Mouse (Mus musculus) forelimb bud, embryonic 11.5 days (tissue): ENCODE results near the gene Olfr1245.
"Not testable (repeated sequence)": the region's sequence is repeated elsewhere in the genome, so short reads cannot be mapped to it uniquely, and the experiment has no call there.

Experiments used
- DNase-seq: peaks from one replicate; pipeline ENCODE4 v3.0.0-alpha.2; 2012; ENCODE audit warnings: low read depth, low spot score

Olfr1245 gene

DNA sequence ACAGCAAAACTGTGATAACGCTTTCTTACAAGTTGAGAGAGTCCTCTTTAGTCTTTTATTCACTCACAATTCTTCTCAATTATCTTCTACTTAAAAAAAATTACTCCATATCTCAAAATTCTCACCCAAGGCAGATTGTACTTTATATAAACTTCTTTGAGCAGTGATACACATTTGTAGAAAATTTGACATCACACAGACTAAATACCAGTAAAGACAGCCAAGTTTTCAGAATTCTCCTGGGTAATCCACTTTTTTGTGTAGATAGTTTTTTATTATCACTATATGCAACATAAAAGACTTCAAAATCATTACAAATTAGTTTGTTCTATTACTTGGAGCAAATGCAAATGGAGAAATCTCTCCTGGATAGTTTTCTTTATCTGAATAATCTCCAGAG is at the start of gene Olfr1245:
Gene Olfr1245 (minus strand): TSS at position 101 of the 400 bp plus-strand sequence.
- no peak for DNase-seq

- not testable (repeated sequence) for DNase-seq
These were observed 39.9 kb upstream of the Olfr1245 start, which contains the start of gene Olfr1248 for GRCm38 (mm10) chr2:89618145-89618544. Olfr1248 (minus strand) TSS chr2:89618245.

GRCm38 (mm10) chr2:89614030-89614429 is 35.8 kb upstream of the Olfr1245 start, which contains the start of gene Olfr1247:
Olfr1247 (minus strand) TSS chr2:89614130.
- DNase-seq: no peak

DNA sequence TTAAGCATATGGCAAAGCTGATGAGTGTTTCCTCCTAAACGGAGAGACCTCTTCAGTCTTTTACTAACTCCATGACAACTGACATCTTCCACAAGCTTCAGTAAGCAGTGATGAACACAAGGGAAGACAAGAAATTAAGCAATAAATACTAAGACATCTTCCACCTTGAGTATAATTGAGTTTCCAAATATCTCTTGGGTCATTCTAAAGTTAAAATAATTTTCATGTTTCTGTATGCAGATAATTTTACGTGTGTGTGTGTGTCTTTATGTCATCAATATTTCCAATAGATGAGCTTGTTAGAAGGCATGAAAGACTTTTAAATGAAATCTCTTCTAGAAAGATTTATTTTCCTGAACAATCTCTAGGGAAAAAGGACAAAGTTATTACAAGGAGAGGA is 14.8 kb upstream of the Olfr1245 start, which contains the start of gene Olfr1246:
Gene Olfr1246 (minus strand): TSS at position 101 of the 400 bp plus-strand sequence.
- no peak for DNase-seq

- not testable (repeated sequence) for DNase-seq
These were observed 15.5 kb downstream of the Olfr1245 start for GRCm38 (mm10) chr2:89562706-89563105.

DNA sequence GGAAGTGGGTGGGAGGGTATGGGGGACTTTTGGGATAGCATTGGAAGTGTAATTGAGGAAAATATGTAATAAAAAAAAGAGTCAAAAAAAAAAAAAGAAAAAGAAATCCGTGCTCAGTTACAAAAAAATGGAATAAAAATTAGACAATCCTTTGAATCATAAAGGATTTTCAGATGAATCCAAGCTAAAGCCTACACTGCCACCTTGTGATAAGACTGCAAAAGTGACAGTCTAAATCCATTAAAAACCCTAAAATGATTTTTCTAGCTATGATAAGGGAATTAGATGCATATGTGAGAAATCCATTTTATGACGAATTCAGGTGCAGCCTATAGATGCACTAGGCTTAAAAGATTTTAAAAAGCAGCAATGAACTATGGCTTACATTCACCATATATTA is 33.7 kb downstream of the Olfr1245 start:
- no peak for DNase-seq

- DNase-seq: no peak
These were observed 38.3 kb downstream of the Olfr1245 start for GRCm38 (mm10) chr2:89539923-89540322.

GRCm38 (mm10) chr2:89531387-89531786 is 46.9 kb downstream of the Olfr1245 start, which contains the start of gene Olfr1243:
Olfr1243 (minus strand) TSS chr2:89531487.
- DNase-seq: no peak
